Mouse (Mus musculus) lung, postnatal 14 days (tissue): ENCODE results near the gene Cdh22.
A peak's percentile ranks its signal among the peaks of the same experiment; 100 is the strongest.

Source experiments
- DNase-seq: peaks from one replicate; pipeline ENCODE4 v3.0.0; 2021

Gene Cdh22

DNA sequence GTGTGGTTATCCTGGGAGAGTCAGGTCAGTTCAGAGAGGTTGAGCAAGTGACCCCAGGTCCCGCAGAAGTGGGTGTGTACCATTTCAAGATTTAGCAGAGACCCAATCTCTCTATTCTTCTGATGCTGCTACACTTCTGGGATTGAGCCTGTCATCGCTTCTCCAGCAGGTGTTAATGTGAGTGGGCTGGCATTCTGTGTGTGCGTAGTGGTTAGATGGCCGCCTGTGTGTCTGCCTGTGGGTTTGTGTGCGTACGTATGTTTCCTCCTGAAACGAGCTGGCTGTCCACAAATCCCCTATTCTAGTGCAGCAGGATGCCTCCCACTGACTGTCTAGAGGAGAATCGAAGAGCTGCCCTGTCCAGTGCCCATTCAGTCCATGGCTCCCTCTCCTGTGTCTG is 156.6 kb downstream of the Cdh22 start:
- no peak for DNase-seq

DNA sequence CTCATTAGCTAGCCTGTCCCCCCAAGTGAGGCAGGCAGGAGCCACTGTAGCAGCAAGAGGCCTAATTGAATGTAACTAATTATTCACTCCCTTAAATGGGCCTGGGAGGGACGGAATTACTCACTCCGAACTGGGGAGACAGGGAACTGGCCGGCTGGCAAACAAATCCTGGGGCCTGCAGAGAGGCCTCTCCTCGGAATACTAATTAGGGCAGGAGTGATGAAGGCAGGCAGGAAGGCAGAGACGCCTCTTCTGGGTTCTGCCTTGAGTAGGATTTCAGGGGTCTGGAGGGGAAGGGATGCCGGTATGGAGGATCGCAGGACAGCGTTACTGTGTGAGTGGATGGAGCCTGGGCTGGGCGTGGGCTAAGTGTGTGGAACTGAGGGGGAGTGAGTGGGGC is 157.6 kb downstream of the Cdh22 start:
- no peak for DNase-seq

DNA sequence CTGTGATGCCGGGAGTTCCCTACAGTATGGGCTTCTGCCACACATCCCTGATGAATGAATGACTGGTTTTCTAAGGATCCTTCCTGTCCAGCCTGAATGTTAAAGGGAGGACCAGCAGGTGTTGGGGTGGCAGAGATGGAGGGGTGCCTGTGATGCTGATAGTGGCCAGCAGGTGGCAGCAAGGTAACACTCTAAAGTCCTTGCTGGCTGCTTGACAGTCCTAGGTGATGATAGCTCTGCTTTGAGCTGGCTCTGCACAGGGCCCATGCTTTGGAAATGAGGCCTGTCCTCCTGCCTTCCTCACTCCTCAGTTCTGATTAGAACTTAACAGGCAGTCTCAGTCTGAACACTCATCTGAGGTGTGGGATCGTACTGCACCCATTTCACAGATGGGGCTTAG is 159.7 kb downstream of the Cdh22 start:
- DNase-seq = peak; percentile 82

DNA sequence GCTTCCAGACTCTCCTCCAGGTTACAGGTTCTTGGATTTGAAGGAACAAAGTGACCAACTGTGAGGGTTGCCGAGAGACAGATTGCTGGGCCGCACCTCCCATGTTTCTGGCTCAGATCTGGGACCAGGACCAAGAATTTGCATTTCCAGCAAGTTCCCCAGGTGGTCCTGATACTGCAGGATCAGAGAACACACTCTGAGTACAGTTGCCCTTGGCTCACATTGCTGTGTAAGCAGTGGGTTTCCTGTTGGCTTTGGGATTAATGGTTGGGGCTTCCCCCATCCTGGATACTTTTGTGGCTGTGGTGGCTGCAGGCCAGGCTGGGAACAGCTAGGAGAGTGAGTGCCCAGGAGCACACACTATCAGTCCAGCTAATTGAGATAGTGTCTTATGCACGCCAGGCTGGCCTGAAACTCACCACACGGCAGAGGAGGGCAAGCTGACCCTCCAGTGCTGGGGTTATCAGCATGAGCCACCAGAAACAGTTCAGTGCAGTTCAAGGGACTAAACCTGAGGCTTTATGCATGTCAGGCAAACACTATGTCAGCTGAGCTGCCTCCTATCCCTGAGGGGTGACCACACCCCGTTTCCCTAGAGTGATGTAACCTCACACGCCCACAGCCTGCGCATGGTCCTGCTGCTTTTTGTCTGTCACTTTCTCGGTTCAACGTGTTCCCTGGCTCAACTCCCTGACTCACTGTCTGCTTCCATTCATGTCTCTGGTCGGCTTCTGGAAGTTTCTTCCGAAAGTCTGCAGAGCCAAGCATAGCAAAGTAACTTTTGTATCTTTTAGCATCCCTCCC is 160.4 kb downstream of the Cdh22 start:
- DNase-seq = peak; percentile 42

DNA sequence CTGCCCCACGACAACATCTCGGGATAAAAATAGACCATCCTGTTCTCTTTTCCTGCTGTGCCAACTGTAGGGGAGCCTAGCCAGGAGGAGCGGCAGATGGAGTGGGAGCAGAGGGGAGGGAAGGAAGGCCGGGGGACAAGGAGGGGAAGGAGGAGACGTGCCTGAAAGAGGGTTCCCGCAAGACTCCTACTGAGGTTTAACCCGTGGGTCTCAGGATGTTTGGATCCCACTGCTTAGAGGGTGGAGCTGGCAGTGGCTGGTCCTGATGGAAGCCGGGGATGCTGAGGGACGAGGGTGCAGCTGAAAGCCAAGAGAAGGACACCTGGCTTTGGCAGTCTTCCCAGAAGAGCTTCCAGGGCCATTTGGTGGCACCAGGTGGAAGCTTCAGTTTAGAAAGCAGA is 161.3 kb downstream of the Cdh22 start:
- no peak for DNase-seq

DNA sequence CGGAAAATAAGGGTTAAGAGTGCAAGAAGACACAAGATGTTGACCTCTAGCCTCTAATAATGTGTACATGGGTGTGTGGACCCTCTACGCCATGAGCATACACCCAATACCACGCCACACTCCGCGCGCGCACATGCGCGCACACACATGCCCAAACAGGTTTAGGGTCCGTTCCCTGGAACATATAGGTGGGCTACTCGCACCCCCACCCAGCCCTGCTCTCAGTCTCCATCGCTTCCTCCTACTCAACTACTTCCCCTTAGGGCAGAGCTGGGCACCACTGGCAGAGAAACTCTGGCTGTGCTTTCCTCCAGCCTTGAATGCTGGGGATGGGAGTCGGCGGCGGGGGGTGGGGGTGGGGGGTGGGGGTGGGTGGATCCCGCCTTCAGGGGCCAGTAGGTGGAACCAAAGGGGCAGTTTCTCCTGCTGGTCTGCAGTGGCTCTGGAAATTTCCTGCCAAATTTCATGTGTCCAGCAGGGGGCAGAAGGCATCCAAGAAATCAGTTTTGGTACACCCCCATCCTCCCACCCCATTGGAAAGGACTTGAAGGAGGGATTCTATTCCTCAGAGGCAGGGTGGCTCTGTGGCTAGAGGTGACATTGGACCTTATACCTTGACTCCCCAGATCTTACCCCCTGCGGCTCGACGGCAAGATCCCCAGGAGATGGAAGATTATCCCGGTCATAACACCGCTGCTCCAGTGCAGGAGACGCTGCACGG is 164.4 kb downstream of the Cdh22 start:
- peak; percentile 69 for DNase-seq

DNA sequence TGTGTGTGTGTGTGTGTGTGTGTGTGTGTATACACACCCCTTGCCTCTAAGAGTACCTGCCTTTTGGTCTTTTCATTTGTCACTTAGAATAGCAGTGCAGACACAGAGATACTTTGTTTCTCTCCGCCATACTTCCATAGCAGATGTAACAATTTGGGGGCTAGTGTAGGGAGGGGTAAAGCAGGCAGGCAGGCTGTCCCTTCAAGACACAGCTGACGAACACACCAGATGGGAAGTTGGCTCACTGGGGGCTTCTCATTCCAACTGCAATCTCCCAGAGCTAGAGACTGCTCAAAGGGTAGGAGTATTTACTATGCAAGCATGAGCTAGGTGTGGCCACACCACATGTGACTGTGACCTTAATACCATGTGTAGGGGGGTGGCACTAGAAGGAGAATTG is 165.8 kb downstream of the Cdh22 start:
- DNase-seq = no peak

DNA sequence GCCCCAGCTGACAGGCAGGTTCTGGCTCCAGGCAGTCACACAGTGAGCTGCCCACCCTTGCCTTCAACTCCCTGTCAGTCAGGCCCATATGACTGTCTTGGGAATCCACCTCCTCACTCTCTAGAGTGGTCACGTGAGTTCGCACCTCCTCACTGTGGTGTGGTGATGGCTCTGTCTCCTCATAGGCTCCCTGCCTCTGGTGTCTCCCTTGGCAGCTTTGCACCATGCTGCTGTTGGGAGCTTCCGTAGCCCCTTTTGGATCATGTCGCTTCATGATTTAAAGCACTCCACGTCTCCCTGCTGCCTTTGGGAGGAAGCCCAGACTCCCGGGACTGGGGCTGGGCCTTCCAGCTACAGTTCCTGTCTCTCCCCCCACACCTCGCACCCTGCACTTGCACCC is 170.2 kb downstream of the Cdh22 start:
- no peak for DNase-seq

- DNase-seq = peak; percentile 48
Observed at GRCm38 (mm10) chr2:165061638-165062433, 172.8 kb downstream of the Cdh22 start.
